Mouse (Mus musculus): Measurements from ENCODE around the gene Med26. TPM values are rescaled to one million over a fixed set of nuclear protein-coding genes. Genes with fewer than 3 reads are reported as not detected.

The Med26 gene
- polyA plus RNA-seq, 1 experiment from 2014 or later, result 18.8 TPM

DNA sequence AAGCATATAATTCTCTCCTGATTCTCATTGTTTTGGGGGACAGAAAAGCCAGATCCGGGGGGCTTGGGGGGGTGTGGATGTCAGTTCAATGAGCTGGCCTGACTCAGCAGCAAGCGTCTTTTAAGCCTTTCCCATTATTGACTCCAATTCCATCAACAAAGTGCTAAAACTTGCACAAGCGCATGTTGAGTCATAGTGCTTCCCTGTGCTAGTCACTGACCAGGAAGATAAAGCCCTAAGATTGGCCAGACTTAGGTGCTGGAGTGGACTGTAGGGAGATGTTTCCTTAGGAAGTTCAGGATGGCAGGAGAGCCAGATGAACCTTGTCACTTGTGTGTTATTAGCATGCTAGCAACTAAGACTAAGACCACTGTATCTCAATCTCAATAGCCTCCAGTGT is 13.2 kb downstream of the Med26 start:
- 95% methylated on average over 3 of the region's 3 CpGs for WGBS
- no peak overlapping the region for H3K4me2 ChIP-seq (replicated peaks)
- H3K9ac ChIP-seq, result no peak overlapping the region
- H3K4me1 ChIP-seq, result no peaks in the 10 kb centered on the region
- H3K4me3 ChIP-seq, result no peak overlapping the region
- no peak overlapping the region for H3K27ac ChIP-seq
- H3K9me3 ChIP-seq, result no peaks in the 10 kb centered on the region
- no peaks in the 10 kb centered on the region for H3K27me3 ChIP-seq (replicated peaks)
- ATAC-seq (ENCODE audit: low FRiP score, low read depth), result no peak
- H3K36me3 ChIP-seq, result no peaks in the 10 kb centered on the region

DNA sequence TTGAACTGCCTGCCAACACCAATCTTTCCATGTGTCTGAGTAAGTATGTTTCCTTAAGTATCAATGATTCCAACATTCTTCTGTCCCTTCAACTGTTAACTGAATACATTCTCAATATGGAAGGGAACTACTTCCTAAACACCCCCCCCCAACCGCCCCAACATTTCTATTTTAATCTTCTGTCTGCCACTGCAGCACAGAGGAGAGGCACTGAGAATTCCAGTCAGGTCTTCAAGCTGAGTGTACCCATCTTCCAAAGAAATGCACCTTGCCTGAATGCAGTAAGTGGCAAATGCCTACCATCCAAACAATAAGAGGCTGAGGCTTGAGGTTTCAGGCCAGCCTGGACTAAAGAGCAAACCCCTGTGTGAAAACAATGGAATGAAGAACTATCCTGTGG is 16.0 kb downstream of the Med26 start:
- Histone ChIP-seq H3K27me3 (replicated peaks) (no peaks in the 10 kb centered on the region), H3K4me1 (no peaks in the 10 kb centered on the region), H3K9ac (no peak overlapping the region), H3K4me3 (no peak overlapping the region), H3K36me3 (no peaks in the 10 kb centered on the region), H3K27ac (no peak overlapping the region), H3K9me3 (no peaks in the 10 kb centered on the region), H3K4me2 (replicated peaks) (no peak overlapping the region)
- ATAC-seq (ENCODE audit: low FRiP score, low read depth), result no peak
- 94% methylated on average over 1 of the region's 1 CpGs for WGBS

DNA sequence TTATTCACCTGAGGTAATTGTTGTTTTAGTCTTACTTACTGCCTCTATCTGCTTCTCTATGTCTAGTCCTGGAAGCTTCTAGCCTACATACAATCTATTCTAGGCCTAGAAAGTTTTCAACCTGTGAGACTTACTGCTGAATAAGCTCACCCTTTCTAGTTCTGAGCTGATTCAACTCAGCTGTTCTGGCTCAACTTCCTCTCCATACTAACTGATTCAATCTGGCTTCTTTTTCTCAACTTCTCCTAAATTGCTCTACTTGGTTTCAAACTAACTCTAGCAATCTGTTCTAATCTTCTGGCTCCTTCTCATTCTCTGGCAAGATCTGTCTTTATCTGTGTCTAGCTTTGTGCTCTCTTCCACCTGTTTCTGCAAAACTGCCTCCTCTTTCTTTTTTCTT is 26.2 kb downstream of the Med26 start:
- H3K36me3 ChIP-seq, result peaks cover 5% of the 10 kb centered on the region; the same call in 1 of the 2 replicates
- no peak for ATAC-seq (ENCODE audit: low FRiP score, low read depth)
- H3K4me1 ChIP-seq, result peaks cover 7% of the 10 kb centered on the region; the same call in 1 of the 2 replicates
- H3K9ac ChIP-seq, result no peak overlapping the region
- no peak overlapping the region for H3K4me3 ChIP-seq
- H3K9me3 ChIP-seq, result no peaks in the 10 kb centered on the region
- no peaks in the 10 kb centered on the region for H3K27me3 ChIP-seq (replicated peaks)
- no peak overlapping the region for H3K27ac ChIP-seq
- no peak overlapping the region for H3K4me2 ChIP-seq (replicated peaks)

DNA sequence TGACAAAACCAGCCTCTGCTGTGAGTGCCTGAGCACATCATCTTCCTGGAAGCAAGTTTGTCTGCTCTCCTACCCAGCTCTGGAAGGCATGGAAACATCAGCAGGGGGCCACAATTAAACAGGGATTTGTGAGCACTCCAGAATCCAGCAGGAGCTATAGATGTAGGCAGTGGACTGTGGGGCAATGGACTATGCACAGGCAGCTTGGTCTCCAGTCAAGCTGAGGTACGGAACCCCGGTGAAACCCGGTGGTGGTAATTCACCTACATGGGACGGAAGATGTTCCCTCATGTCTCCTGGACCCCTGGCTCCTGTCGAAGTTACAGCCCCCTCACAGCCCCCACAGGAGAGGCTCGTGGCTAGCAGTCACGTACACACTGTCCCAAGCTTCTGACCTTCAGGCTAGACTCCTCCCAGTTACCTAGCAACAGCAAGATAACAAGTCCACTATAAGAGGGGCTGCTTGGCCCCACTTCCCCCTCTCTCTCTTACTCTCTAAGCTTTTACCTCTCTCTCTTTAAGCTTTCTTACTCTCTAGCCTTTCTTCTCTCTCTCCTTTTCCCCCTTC is 30.6 kb downstream of the Med26 start:
- Histone ChIP-seq H3K27me3 (replicated peaks) (no peaks in the 10 kb centered on the region), H3K27ac (no peak overlapping the region), H3K36me3 (no peaks in the 10 kb centered on the region), H3K4me1 (peaks cover 7% of the 10 kb centered on the region; the same call in 1 of the 2 replicates), H3K4me3 (no peak overlapping the region), H3K4me2 (replicated peaks) (no peak overlapping the region), H3K9me3 (no peaks in the 10 kb centered on the region), H3K9ac (no peak overlapping the region)
- WGBS, result 79% methylated on average over 7 of the region's 7 CpGs
- ATAC-seq (ENCODE audit: low FRiP score, low read depth), result no peak

DNA sequence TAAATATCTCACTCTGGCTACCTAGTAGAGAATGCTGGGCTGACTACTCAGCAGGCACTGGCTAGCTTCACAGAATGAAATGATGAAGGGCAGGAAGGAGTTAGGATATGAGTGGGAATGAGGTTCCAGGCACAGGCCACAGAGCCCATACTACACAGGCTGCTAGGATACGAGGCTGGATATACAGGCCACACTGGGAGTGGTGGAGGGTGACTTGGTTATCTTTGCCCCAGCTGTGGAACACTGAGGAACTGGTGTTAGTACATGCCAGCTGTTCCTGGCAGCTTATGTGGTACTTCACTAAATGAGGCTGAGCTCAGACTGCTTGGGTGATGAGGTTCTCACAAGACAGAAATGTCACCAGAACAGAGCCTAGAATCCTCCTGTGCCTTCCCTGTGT is 34.9 kb downstream of the Med26 start:
- no peak overlapping the region for H3K9ac ChIP-seq
- H3K4me1 ChIP-seq, result peaks cover 3% of the 10 kb centered on the region; the same call in 1 of the 2 replicates
- H3K27ac ChIP-seq, result no peak overlapping the region
- no peak overlapping the region for H3K4me2 ChIP-seq (replicated peaks)
- H3K9me3 ChIP-seq, result no peaks in the 10 kb centered on the region
- 90% methylated on average over 1 of the region's 1 CpGs for WGBS
- no peaks in the 10 kb centered on the region for H3K27me3 ChIP-seq (replicated peaks)
- H3K36me3 ChIP-seq, result no peaks in the 10 kb centered on the region
- no peak overlapping the region for H3K4me3 ChIP-seq
- no peak for ATAC-seq (ENCODE audit: low FRiP score, low read depth)

DNA sequence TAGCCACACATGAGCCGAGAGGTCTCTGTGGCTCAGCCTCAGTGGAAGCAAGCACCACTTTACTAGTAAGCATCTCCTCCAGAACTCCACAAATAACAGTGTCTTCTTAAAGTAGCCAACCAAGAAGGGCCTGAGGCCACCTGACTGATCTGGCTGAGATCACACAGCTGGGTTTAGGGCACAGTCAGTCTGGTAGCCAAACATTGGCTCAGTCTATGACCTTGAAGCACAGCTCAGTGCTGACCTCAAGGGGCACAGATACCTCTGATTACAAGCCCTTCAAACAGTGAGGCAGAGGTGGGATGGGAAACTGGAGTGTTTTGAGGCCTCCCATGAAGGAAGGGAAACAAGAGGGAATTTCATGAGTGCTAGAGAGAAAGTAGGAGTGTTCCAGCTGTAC is 35.4 kb downstream of the Med26 start:
- no peak for ATAC-seq (ENCODE audit: low FRiP score, low read depth)
- Histone ChIP-seq H3K4me2 (replicated peaks) (no peak overlapping the region), H3K9me3 (no peaks in the 10 kb centered on the region), H3K4me3 (no peak overlapping the region), H3K4me1 (no peaks in the 10 kb centered on the region), H3K36me3 (no peaks in the 10 kb centered on the region), H3K27me3 (replicated peaks) (no peaks in the 10 kb centered on the region), H3K9ac (no peak overlapping the region), H3K27ac (no peak overlapping the region)
- 87% methylated on average over 1 of the region's 1 CpGs for WGBS

DNA sequence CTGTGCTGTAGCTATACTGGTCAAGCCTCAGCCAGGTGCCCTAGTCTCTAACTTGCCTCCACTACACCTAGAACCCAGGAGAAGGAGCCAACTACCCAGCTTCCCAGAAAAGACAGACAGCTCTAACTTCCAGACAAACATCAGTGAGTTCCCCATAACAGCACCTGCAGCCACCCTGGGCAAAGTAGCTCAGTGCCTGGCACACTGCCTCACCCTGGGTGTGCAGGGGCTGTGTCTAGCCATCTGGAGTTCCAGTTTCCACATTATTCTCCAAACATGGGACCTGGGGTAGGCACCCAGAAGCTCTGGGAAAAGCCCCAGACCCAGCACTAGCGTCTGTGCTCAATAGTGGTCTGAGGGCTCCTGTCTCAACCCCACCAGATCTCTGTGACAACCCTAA is 40.6 kb downstream of the Med26 start:
- ATAC-seq (ENCODE audit: low FRiP score, low read depth), result no peak
- Histone ChIP-seq H3K27ac (no peak overlapping the region), H3K27me3 (replicated peaks) (no peaks in the 10 kb centered on the region), H3K4me2 (replicated peaks) (no peak overlapping the region), H3K36me3 (no peaks in the 10 kb centered on the region), H3K4me1 (no peaks in the 10 kb centered on the region), H3K9me3 (no peaks in the 10 kb centered on the region), H3K4me3 (no peak overlapping the region), H3K9ac (no peak overlapping the region)
- WGBS, result 93% methylated on average over 1 of the region's 1 CpGs

DNA sequence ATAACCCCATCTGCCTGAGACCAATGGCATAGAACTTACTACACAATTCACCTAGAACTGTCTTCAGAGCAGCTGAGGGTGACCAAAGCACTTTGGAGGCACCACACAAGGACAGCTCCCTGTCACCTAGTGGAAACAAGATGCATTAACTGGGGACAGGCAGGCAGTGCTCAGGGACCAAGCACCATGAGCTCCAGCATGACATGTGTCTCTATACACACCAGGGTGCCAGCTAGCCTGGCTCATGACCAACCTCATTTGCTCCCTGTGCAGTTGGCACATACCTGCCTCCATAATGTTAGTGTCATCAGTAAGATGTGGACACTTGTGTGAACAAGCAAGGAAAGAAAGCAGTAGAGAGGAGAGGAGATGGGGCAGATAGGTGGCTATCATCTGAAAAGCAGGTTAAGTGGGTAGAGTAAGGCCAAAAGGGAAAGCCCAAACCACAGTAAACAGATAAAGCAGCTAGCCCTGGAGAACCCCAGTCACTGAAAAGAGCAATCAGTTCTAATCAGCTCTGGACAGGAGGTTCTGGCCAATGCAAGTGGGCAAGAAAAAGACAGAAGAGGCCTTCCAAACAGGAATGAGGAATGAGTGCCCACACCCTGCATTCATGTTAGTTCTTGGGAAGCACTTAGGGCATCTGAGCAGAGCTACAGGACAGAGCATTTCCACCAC is 43.3 kb downstream of the Med26 start:
- Histone ChIP-seq H3K9me3 (no peaks in the 10 kb centered on the region), H3K27ac (no peak overlapping the region), H3K4me3 (no peak overlapping the region), H3K36me3 (no peaks in the 10 kb centered on the region), H3K4me1 (no peaks in the 10 kb centered on the region), H3K27me3 (replicated peaks) (no peaks in the 10 kb centered on the region), H3K9ac (no peak overlapping the region), H3K4me2 (replicated peaks) (no peak overlapping the region)
- ATAC-seq (ENCODE audit: low FRiP score, low read depth), result no peak

DNA sequence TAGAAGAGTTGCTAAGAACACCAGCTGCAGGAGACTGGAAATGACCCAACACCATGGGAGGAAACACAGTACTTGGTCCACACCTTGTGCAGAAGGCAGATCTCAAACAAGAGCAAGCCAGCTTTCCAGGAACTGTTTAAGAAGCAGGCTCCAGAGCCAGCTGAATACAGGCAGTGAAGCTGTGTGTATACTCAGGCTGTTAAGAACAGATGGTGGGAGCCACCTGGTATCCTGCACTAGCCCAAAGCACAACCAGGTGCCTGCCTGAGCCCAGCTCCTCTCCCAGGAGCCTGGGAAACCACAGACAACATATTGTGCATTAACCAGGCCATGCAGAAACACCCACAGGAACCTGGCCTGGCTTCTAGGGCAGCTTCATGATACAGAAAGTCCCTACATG is 43.9 kb downstream of the Med26 start:
- no peak for ATAC-seq (ENCODE audit: low FRiP score, low read depth)
- no peaks in the 10 kb centered on the region for H3K36me3 ChIP-seq

DNA sequence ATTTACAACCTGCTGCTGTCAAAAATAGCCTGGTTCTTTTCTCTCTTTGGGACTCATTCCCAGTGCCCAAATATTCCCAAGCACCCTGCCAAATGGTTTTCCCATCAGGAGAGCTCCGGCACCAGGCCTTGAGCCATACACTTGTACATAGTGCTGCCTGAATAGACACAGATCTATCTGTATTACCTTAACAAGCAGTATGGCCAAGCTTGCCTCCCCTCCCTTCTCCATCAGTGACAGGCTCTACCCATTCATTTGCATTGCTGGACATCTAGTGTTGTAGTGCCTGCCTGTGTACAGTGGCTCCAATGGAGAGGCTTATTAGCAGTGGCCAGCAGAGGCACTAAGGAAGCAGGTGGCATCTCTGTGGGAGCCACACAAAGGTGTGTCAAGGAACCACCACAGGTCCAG is 47.5 kb downstream of the Med26 start:
- no peak overlapping the region for H3K4me2 ChIP-seq (replicated peaks)
- no peak for ATAC-seq (ENCODE audit: low FRiP score, low read depth)
- WGBS, result 94% methylated on average over 1 of the region's 1 CpGs
- H3K27ac ChIP-seq, result no peak overlapping the region
- H3K9ac ChIP-seq, result no peak overlapping the region
- H3K36me3 ChIP-seq, result peaks cover 16% of the 10 kb centered on the region
- no peaks in the 10 kb centered on the region for H3K4me1 ChIP-seq
- H3K27me3 ChIP-seq (replicated peaks), result no peaks in the 10 kb centered on the region
- no peak overlapping the region for H3K4me3 ChIP-seq
- H3K9me3 ChIP-seq, result no peaks in the 10 kb centered on the region

More for the DNA sequence above, 43.9 kb downstream of the Med26 start:
- Histone ChIP-seq H3K9me3 (no peaks in the 10 kb centered on the region), H3K4me2 (replicated peaks) (no peak overlapping the region), H3K27me3 (replicated peaks) (no peaks in the 10 kb centered on the region), H3K27ac (no peak overlapping the region), H3K4me1 (no peaks in the 10 kb centered on the region), H3K9ac (no peak overlapping the region), H3K4me3 (no peak overlapping the region)

DNA sequence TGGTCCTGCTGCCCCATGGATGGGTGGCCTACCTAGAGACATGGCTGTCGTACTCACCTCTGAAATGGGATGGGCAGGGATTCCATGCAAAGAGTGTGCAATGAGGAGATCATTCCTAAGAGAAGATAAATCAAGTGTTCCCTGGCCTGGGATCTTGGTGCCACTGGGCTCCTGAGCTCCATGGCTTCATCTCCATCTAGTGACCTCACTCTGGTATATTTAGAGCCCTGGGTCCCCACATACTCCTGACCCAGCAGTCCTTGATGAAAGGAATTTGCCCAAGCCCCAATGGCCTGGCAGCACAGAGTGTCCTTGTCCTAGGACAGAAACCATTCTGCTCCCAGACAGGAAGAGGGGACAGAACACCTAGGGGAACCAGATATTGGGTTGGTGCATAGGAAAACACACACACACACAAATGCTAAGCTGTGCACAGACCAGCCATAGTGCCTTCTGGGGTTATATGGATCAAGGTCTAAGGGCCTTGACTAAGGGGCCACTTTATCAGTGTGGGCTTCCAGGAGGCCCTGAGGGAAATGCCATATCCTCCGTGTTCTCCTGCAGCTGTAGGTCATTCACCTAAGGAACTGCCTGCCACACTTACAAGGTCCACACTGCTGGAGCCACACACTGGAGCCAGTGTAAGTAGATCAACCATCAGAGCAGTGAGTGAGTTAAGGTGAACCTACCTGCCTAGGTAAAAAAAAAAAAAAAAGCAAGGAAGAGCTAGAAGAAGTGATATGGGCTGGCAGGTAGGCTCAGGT is 48.4 kb downstream of the Med26 start:
- H3K9ac ChIP-seq, result no peak overlapping the region
- peaks cover 24% of the 10 kb centered on the region for H3K36me3 ChIP-seq
- H3K4me3 ChIP-seq, result no peak overlapping the region
- no peaks in the 10 kb centered on the region for H3K4me1 ChIP-seq
- H3K27ac ChIP-seq, result no peak overlapping the region
- ATAC-seq (ENCODE audit: low FRiP score, low read depth), result no peak
- H3K9me3 ChIP-seq, result no peaks in the 10 kb centered on the region
- H3K4me2 ChIP-seq (replicated peaks), result no peak overlapping the region
- H3K27me3 ChIP-seq (replicated peaks), result no peaks in the 10 kb centered on the region
- WGBS, result 91% methylated on average over 2 of the region's 2 CpGs

DNA sequence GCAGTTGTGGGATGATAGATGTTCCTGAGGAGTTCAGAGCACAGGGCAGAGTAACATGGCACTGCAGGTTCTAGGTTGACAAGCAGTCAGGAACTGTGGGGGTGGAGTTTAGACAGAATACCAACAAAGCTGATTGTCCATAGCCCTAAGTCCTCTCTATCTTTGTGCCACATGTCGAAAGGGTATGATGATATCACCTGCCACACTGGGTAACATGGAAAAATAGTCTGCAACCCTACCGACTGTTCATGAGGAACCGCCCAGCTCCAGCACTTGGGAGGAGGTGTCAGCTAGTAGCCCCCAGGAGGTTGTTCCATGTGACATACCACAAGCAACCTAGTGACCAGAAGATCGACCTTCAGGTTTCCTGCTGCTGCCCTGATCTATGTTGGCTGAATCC is 49.5 kb downstream of the Med26 start:
- Histone ChIP-seq H3K27ac (no peak overlapping the region), H3K27me3 (replicated peaks) (no peaks in the 10 kb centered on the region), H3K4me1 (peaks cover 3% of the 10 kb centered on the region), H3K9me3 (no peaks in the 10 kb centered on the region), H3K9ac (no peak overlapping the region), H3K36me3 (peaks cover 24% of the 10 kb centered on the region), H3K4me2 (replicated peaks) (no peak overlapping the region), H3K4me3 (no peak overlapping the region)
- WGBS, result 89% methylated on average over 4 of the region's 4 CpGs
- ATAC-seq (ENCODE audit: low FRiP score, low read depth), result no peak

DNA sequence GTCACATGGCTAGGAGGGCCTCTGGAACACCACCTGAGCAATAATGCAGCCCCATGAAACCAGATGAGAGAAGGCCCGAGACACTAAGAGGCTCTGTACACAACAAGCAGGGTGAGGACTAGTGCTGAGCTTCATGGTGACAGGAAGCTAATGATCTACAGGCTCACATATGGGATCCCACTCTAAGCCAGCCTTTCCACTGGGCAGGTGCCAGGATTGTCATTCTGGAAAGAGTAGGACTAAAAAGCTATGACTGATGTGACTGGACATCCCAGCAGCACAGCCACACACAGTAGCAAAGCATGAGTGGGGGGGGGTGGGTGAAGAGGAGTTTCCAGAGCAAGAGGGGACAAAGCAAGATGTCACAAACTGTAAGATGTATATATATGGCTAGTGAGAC is 50.2 kb downstream of the Med26 start:
- H3K4me3 ChIP-seq, result no peak overlapping the region
- 83% methylated on average over 1 of the region's 1 CpGs for WGBS
- H3K4me1 ChIP-seq, result peaks cover 6% of the 10 kb centered on the region
- no peak overlapping the region for H3K9ac ChIP-seq
- H3K27me3 ChIP-seq (replicated peaks), result no peaks in the 10 kb centered on the region
- H3K27ac ChIP-seq, result no peak overlapping the region
- no peak overlapping the region for H3K4me2 ChIP-seq (replicated peaks)
- peaks cover 24% of the 10 kb centered on the region for H3K36me3 ChIP-seq
- no peak for ATAC-seq (ENCODE audit: low FRiP score, low read depth)
- H3K9me3 ChIP-seq, result no peaks in the 10 kb centered on the region

Data from neural tube, embryonic 12.5 days (tissue).